Mouse (Mus musculus): ENCODE measurements around the gene Rab9b. TPM values are rescaled to one million over a fixed set of nuclear protein-coding genes. Genes with fewer than 3 reads are reported as not detected.

The Rab9b gene
- polyA plus RNA-seq, 1 experiment from 2014 or later = 0.12 TPM

Other genes starting within 250 kb of the Rab9b start
- gene Tceal1, start 160.8 kb downstream of the Rab9b start, polyA plus RNA-seq (2014; fragmentation: Nextera tagmentation; extraction: Ambion mirVana) = 9.5 and 11.3 TPM in 2 replicates
- gene Morf4l2, start 125.1 kb downstream of the Rab9b start, polyA plus RNA-seq (2014; fragmentation: Nextera tagmentation; extraction: Ambion mirVana) = 479 and 609 TPM in 2 replicates
- gene Glra4, start 88.6 kb downstream of the Rab9b start, polyA plus RNA-seq (2014; fragmentation: Nextera tagmentation; extraction: Ambion mirVana) = 0.13 and 0.19 TPM in 2 replicates
- gene Plp1, start 46.1 kb downstream of the Rab9b start, polyA plus RNA-seq (2014; fragmentation: Nextera tagmentation; extraction: Ambion mirVana) = 2.4 and 3.6 TPM in 2 replicates
- not detected in 2 replicates for gene H2bfm, start 58.6 kb upstream of the Rab9b start, polyA plus RNA-seq (2014; fragmentation: Nextera tagmentation; extraction: Ambion mirVana)
- 47.0 and 78.3 TPM in 2 replicates for gene Tmsb15b2, start 106.7 kb upstream of the Rab9b start, polyA plus RNA-seq (2014; fragmentation: Nextera tagmentation; extraction: Ambion mirVana)
- 4.5 and 4.9 TPM in 2 replicates for gene Tmsb15l, start 108.1 kb upstream of the Rab9b start, polyA plus RNA-seq (2014; fragmentation: Nextera tagmentation; extraction: Ambion mirVana)
- 24.1 and 40.1 TPM in 2 replicates for gene Tmsb15b1, start 108.1 kb upstream of the Rab9b start, polyA plus RNA-seq (2014; fragmentation: Nextera tagmentation; extraction: Ambion mirVana)
- gene Zcchc18, start 124.4 kb upstream of the Rab9b start, polyA plus RNA-seq (2014; fragmentation: Nextera tagmentation; extraction: Ambion mirVana) = 21.7 and 31.1 TPM in 2 replicates
- 10.7 and 14.0 TPM in 2 replicates for gene Slc25a53, start 169.5 kb upstream of the Rab9b start, polyA plus RNA-seq (2014; fragmentation: Nextera tagmentation; extraction: Ambion mirVana)
- gene Fam199x, start 180.8 kb upstream of the Rab9b start, polyA plus RNA-seq (2014; fragmentation: Nextera tagmentation; extraction: Ambion mirVana) = 11.1 and 16.8 TPM in 2 replicates

Data from kidney, embryonic 14.5 days (tissue).